Mouse (Mus musculus) heart, postnatal 0 days (tissue): ENCODE measurements at regions not wholly inside any gene's neighbourhood (a gene's known extent, or its start where the extent isn't known, plus 50 kb on each side); places are given as distances from the start of the nearest gene placed in this dataset.
A peak's percentile ranks its signal among the peaks of the same experiment; 100 is the strongest.

Experiments used
- CTCF ChIP-seq: IDR thresholded peaks from 2 replicates; pipeline ENCODE4 v1.5.1; 2016; ENCODE audit warnings: antibody characterized with exemption, control low read depth, low read depth
- EP300 ChIP-seq: IDR thresholded peaks from 2 replicates; pipeline ENCODE4 v1.6.1; 2016; ENCODE audit warnings: antibody characterized with exemption, low read depth

- TF ChIP-seq CTCF (peak; percentile 41), EP300 (no peak)
Measured at GRCm38 (mm10) chr14:76247664-76248063, 137.0 kb downstream of the Nufip1 start.
